Mouse (Mus musculus) CH12.LX (cell line): ENCODE measurements at regions not wholly inside any gene's neighbourhood (a gene's known extent, or its start where the extent isn't known, plus 50 kb on each side); places are given as distances from the start of the nearest gene placed in this dataset.

Source experiments
- DNase-seq: peaks from one replicate; pipeline ENCODE4 v3.0.0-alpha.2; 2013; ENCODE audit errors: extremely low read depth
- H3K27ac ChIP-seq: 2 replicates; pipeline ENCODE4 v1.5.1; 2012; ENCODE audit warnings: low read depth, mild to moderate bottlenecking, control low read depth, moderate library complexity; ENCODE audit not compliant: insufficient read depth
- H3K27me3 ChIP-seq: replicated peaks from 2 replicates; pipeline ENCODE3; 2012; ENCODE audit warnings: inconsistent platforms
- H3K36me3 ChIP-seq, 2 experiments: replicated peaks in 1 of 2; 2 replicates each; pipeline versions ENCODE3 to v1.6.1; 2012; ENCODE audit warnings: inconsistent platforms in 1 of 2, low read length in 1 of 2, mild to moderate bottlenecking in 1 of 2, mixed read lengths in 1 of 2, moderate library complexity in 1 of 2; ENCODE audit not compliant: control insufficient read depth in 1 of 2, insufficient read depth in 1 of 2
- H3K4me1 ChIP-seq, 2 experiments: 2 replicates each; pipeline ENCODE4 v1.6.1; 2012; ENCODE audit warnings: inconsistent platforms in 1 of 2, moderate library complexity in 1 of 2; ENCODE audit not compliant: insufficient read depth in 2 of 2, control insufficient read depth in 1 of 2
- H3K4me2 ChIP-seq: 2 replicates; pipeline ENCODE4 v1.6.1; 2012; ENCODE audit warnings: low read depth, mild to moderate bottlenecking, control low read depth; ENCODE audit not compliant: poor library complexity, insufficient read depth, severe bottlenecking
- H3K4me3 ChIP-seq, 3 experiments: fragments of 150-350 bp in 1 of 3; sonication (generic) in 1 of 3; replicated peaks in 1 of 3; 2 replicates each; pipeline versions ENCODE3 to v1.5.1; 2011 to 2012; ENCODE audit warnings: low read depth in 2 of 3, low read length in 2 of 3, mild to moderate bottlenecking in 2 of 3, moderate library complexity in 2 of 3, control low read depth in 1 of 3, improper control_type of control experiment in 1 of 3, inconsistent platforms in 1 of 3, mixed read lengths in 1 of 3; ENCODE audit not compliant: poor library complexity in 1 of 3
- H3K79me2 ChIP-seq: replicated peaks from 2 replicates; pipeline ENCODE4 v1.6.1; 2012; ENCODE audit warnings: mild to moderate bottlenecking, moderate library complexity; ENCODE audit not compliant: control insufficient read depth, poor library complexity, insufficient read depth, severe bottlenecking; ENCODE audit errors: extremely low read depth
- H3K9ac ChIP-seq: 2 replicates; pipeline ENCODE4 v1.6.1; 2012; ENCODE audit warnings: low read depth, mild to moderate bottlenecking, control low read depth, moderate library complexity; ENCODE audit not compliant: insufficient read depth
- H3K9me3 ChIP-seq: replicated peaks from 2 replicates; pipeline ENCODE3; 2012; ENCODE audit warnings: low read length, inconsistent platforms, mixed read lengths
- BHLHE40 ChIP-seq: IDR thresholded peaks from 2 replicates; pipeline ENCODE4 v1.6.1; 2011; ENCODE audit warnings: mild to moderate bottlenecking, low read depth, low read length, improper control_type of control experiment
- CHD2 ChIP-seq: IDR thresholded peaks from 2 replicates; pipeline ENCODE4 v1.6.1; 2011; ENCODE audit warnings: low read length, improper control_type of control experiment
- CTCF ChIP-seq, 2 experiments: IDR thresholded peaks in 1 of 2; conservative IDR thresholded peaks in 1 of 2; 2 replicates each; pipeline ENCODE4 v1.5.1; 2011 to 2012; ENCODE audit warnings: low read depth in 2 of 2, low read length in 2 of 2, improper control_type of control experiment in 1 of 2, inconsistent platforms in 1 of 2, mild to moderate bottlenecking in 1 of 2, moderate library complexity in 1 of 2
- E2F4 ChIP-seq: IDR thresholded peaks from 2 replicates; pipeline ENCODE4 v1.6.1; 2011; ENCODE audit warnings: low read depth, low read length, improper control_type of control experiment; ENCODE audit not compliant: insufficient replicate concordance
- ELF1 ChIP-seq: IDR thresholded peaks from 2 replicates; pipeline ENCODE4 v1.6.1; 2014; ENCODE audit warnings: low read depth, mild to moderate bottlenecking, inconsistent platforms, low read length, improper control_type of control experiment
- EP300 ChIP-seq: IDR thresholded peaks from 2 replicates; pipeline ENCODE4 v1.6.1; 2011; ENCODE audit warnings: low read length, improper control_type of control experiment
- ETS1 ChIP-seq: conservative IDR thresholded peaks from 2 replicates; pipeline ENCODE4 v1.6.1; 2012; ENCODE audit warnings: low read depth, mild to moderate bottlenecking, inconsistent platforms, low read length, improper control_type of control experiment, moderate library complexity
- HCFC1 ChIP-seq: IDR thresholded peaks from 2 replicates; pipeline ENCODE4 v1.6.1; 2012; ENCODE audit warnings: low read depth, mild to moderate bottlenecking, inconsistent platforms, low read length, improper control_type of control experiment
- JUN ChIP-seq: IDR thresholded peaks from 2 replicates; pipeline ENCODE4 v1.6.1; 2011; ENCODE audit warnings: low read depth, mild to moderate bottlenecking, low read length, improper control_type of control experiment, moderate library complexity; ENCODE audit not compliant: insufficient read depth
- JUND ChIP-seq: conservative IDR thresholded peaks from 2 replicates; pipeline ENCODE4 v1.6.1; 2011; ENCODE audit warnings: low read depth, low read length, improper control_type of control experiment
- KAT2A ChIP-seq: IDR thresholded peaks from 2 replicates; pipeline ENCODE4 v1.6.1; 2012; ENCODE audit warnings: low read length, improper control_type of control experiment, inconsistent platforms; ENCODE audit not compliant: insufficient replicate concordance
- MAFK ChIP-seq: IDR thresholded peaks from 2 replicates; pipeline ENCODE4 v1.6.1; 2011; ENCODE audit warnings: low read length, improper control_type of control experiment; ENCODE audit not compliant: insufficient replicate concordance
- MAZ ChIP-seq: IDR thresholded peaks from 2 replicates; pipeline ENCODE4 v1.6.1; 2012; ENCODE audit warnings: low read depth, mild to moderate bottlenecking, inconsistent platforms, low read length, improper control_type of control experiment, moderate library complexity
- MXI1 ChIP-seq: IDR thresholded peaks from 2 replicates; pipeline ENCODE4 v1.6.1; 2011; ENCODE audit warnings: mild to moderate bottlenecking, low read depth, low read length, improper control_type of control experiment
- MYC ChIP-seq: IDR thresholded peaks from 2 replicates; pipeline ENCODE4 v1.6.1; 2011; ENCODE audit warnings: low read depth, mild to moderate bottlenecking, improper control_type of control experiment, low read length
- NELFE ChIP-seq: IDR thresholded peaks from 2 replicates; pipeline ENCODE4 v1.6.1; 2011; ENCODE audit warnings: low read depth, low read length, improper control_type of control experiment
- PAX5 ChIP-seq: IDR thresholded peaks from 2 replicates; pipeline ENCODE4 v1.6.1; 2012; ENCODE audit warnings: low read length, inconsistent platforms, mixed read lengths
- POLR2AphosphoS2 ChIP-seq: IDR thresholded peaks from 2 replicates; pipeline ENCODE4 v1.6.1; 2011; ENCODE audit warnings: low read depth, low read length, improper control_type of control experiment
- RCOR1 ChIP-seq: conservative IDR thresholded peaks from 2 replicates; pipeline ENCODE4 v1.6.1; 2012; ENCODE audit warnings: low read depth, mild to moderate bottlenecking, inconsistent platforms, low read length, improper control_type of control experiment
- SIN3A ChIP-seq: IDR thresholded peaks from 2 replicates; pipeline ENCODE4 v1.6.1; 2012; ENCODE audit warnings: low read length, improper control_type of control experiment, inconsistent platforms
- SMC3 ChIP-seq: IDR thresholded peaks from 2 replicates; pipeline ENCODE4 v1.6.1; 2011; ENCODE audit warnings: low read depth, low read length, improper control_type of control experiment
- TBP ChIP-seq: conservative IDR thresholded peaks from 2 replicates; pipeline ENCODE4 v1.6.1; 2011; ENCODE audit warnings: low read depth, low read length, improper control_type of control experiment
- TCF12 ChIP-seq: IDR thresholded peaks from 2 replicates; pipeline ENCODE4 v1.6.1; 2014; ENCODE audit warnings: low read depth, mild to moderate bottlenecking, inconsistent platforms, low read length, improper control_type of control experiment
- UBTF ChIP-seq: IDR thresholded peaks from 2 replicates; pipeline ENCODE4 v1.6.1; 2012; ENCODE audit warnings: low read depth, mild to moderate bottlenecking, inconsistent platforms, low read length, improper control_type of control experiment, moderate library complexity
- USF1 ChIP-seq: IDR thresholded peaks from 2 replicates; pipeline ENCODE4 v1.6.1; 2014; ENCODE audit warnings: low read depth, mild to moderate bottlenecking, inconsistent platforms, low read length, improper control_type of control experiment
- USF2 ChIP-seq: conservative IDR thresholded peaks from 2 replicates; pipeline ENCODE4 v1.6.1; 2011; ENCODE audit warnings: low read depth, low read length, improper control_type of control experiment
- ZKSCAN1 ChIP-seq: IDR thresholded peaks from 2 replicates; pipeline ENCODE4 v1.6.1; 2012; ENCODE audit warnings: low read depth, inconsistent platforms, low read length, improper control_type of control experiment, borderline replicate concordance
- ZMIZ1 ChIP-seq: IDR thresholded peaks from 2 replicates; pipeline ENCODE4 v1.6.1; 2012; ENCODE audit warnings: low read depth, mild to moderate bottlenecking, inconsistent platforms, low read length, improper control_type of control experiment
- dilution Hi-C: fragments of 300-500 bp; cut with MboI; formaldehyde crosslinking; loops from 2 replicates; pipeline ENCODE4 v1.14.3; 2020; ENCODE audit warnings: low sequenced_read_pairs; ENCODE audit not compliant: extremely low pct_unique_long_range_greater_than_20kb, extremely low pct_ligation_motif_present
- in situ Hi-C: fragments of 300-500 bp; cut with MboI; formaldehyde crosslinking; loops from 3 replicates; pipeline ENCODE4 v1.14.3; 2019; ENCODE audit warnings: low sequenced_read_pairs, low pct_ligation_motif_present, low pct_unique_long_range_greater_than_20kb, mixed read lengths

- in situ Hi-C loops = no loop called here
- DNase-seq = no peak
- TF ChIP-seq MXI1 = no peak
- no peak for TF ChIP-seq PAX5
- no peak for TF ChIP-seq NELFE
- TF ChIP-seq USF1 = no peak
- no peak for TF ChIP-seq UBTF
- TF ChIP-seq USF2 = no peak
- no peak for TF ChIP-seq CTCF (conservative IDR thresholded peaks at IDR 0.05 in 1 of 2, IDR thresholded peaks at IDR 0.05 in 1 of 2; ENCODE audit: low read depth in 2 of 2, low read length in 2 of 2)
- TF ChIP-seq SIN3A = no peak
- TF ChIP-seq MYC = no peak
- TF ChIP-seq TBP = no peak
- TF ChIP-seq CHD2 = no peak
- TF ChIP-seq ETS1 = no peak
- TF ChIP-seq SMC3 = no peak
- no peak for TF ChIP-seq ELF1
- no peak for TF ChIP-seq TCF12
- TF ChIP-seq RCOR1 = no peak
- no peak for TF ChIP-seq EP300
- no peak for TF ChIP-seq ZKSCAN1
These were observed 154.8 kb upstream of the Mki67 start for GRCm38 (mm10) chr7:135870981-135871380.

GRCm38 (mm10) chr7:135877091-135877874 is 161.1 kb upstream of the Mki67 start:
- H3K9ac ChIP-seq = no peak overlapping the region
- no peak overlapping the region for H3K27ac ChIP-seq
- no peaks in the 10 kb centered on the region for H3K4me1 ChIP-seq
- peaks cover 91% of the 10 kb centered on the region for H3K27me3 ChIP-seq
- H3K9me3 ChIP-seq = no peaks in the 10 kb centered on the region
- H3K4me3 ChIP-seq = no peak overlapping the region
- no peaks in the 10 kb centered on the region for H3K36me3 ChIP-seq
- DNase-seq = no peak
- no peaks in the 10 kb centered on the region for H3K79me2 ChIP-seq
- TF ChIP-seq NELFE (no peak), JUND (no peak), E2F4 (no peak), KAT2A (no peak), ZMIZ1 (no peak), SIN3A (no peak), MAZ (no peak), TCF12 (no peak), HCFC1 (no peak), POLR2AphosphoS2 (no peak), BHLHE40 (no peak), MAFK (no peak), EP300 (no peak), JUN (no peak)
- in situ Hi-C loops = no loop called here
- dilution Hi-C loops = no loop called here
- H3K4me2 ChIP-seq = no peak overlapping the region

More at GRCm38 (mm10) chr7:135870981-135871380, 154.8 kb upstream of the Mki67 start:
- H3K4me1 ChIP-seq = no peaks in the 10 kb centered on the region
- H3K9ac ChIP-seq = no peak overlapping the region
- no peaks in the 10 kb centered on the region for H3K9me3 ChIP-seq
- dilution Hi-C loops = no loop called here
- H3K27ac ChIP-seq = no peak overlapping the region
- H3K27me3 ChIP-seq = peaks cover 87% of the 10 kb centered on the region
- H3K4me3 ChIP-seq = no peak overlapping the region
- H3K36me3 ChIP-seq = no peaks in the 10 kb centered on the region
- no peak overlapping the region for H3K4me2 ChIP-seq
- H3K79me2 ChIP-seq = no peaks in the 10 kb centered on the region
